Mouse (Mus musculus): ENCODE data around the gene Lsm3. TPM values are rescaled to one million over a fixed set of nuclear protein-coding genes. Genes with fewer than 3 reads are reported as not detected.

Gene Lsm3
- polyA plus RNA-seq, 1 experiment: not detected

GRCm38 (mm10) chr6:91503302-91503701 is 12.4 kb upstream of the Lsm3 start:
- Histone ChIP-seq H3K4me1 (ENCODE audit: control insufficient read depth, insufficient read depth, low read length) (no peaks in the 10 kb centered on the region), H3K27ac (ENCODE audit: insufficient read depth, low read depth, low read length) (no peak overlapping the region), H3K4me3 (ENCODE audit: insufficient read depth, low read depth, low read length) (no peak overlapping the region)
- 97% methylated on average over 1 of the region's 1 CpGs for whole genome bisulfite sequencing
- no peak for TF ChIP-seq POLR2A (IDR thresholded peaks at IDR 0.05; ENCODE audit: insufficient read depth, low read depth, low read length)
- no peak for TF ChIP-seq CTCF (IDR thresholded peaks at IDR 0.05; ENCODE audit: insufficient read depth, low read depth, low read length)

DNA sequence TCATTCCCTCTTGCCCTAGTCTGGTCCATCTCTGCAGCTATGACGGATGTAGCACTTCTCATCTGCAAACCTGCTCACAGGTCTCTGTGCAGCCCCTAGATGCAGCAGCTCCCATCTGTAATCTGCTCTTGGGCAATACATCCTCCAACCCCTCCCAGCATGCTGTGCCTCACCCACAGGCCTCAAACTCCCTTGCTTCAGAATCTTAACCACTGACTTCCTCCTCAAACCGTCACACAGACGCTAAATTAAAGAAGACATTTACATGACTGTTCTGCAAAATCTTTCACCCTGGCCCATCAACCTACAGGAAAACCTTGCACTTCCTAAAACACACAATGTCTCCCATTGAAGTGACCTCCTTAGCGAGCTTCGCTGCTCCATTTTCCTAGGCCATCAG is 9.7 kb upstream of the Lsm3 start:
- Histone ChIP-seq H3K27ac (ENCODE audit: insufficient read depth, low read depth, low read length) (no peak overlapping the region), H3K4me1 (ENCODE audit: control insufficient read depth, insufficient read depth, low read length) (peaks cover 3% of the 10 kb centered on the region; the same call in 1 of the 2 replicates), H3K4me3 (ENCODE audit: insufficient read depth, low read depth, low read length) (no peak overlapping the region)
- WGBS: 94% methylated on average over 5 of the region's 5 CpGs
- TF ChIP-seq POLR2A (IDR thresholded peaks at IDR 0.05; ENCODE audit: insufficient read depth, low read depth, low read length) (no peak), CTCF (IDR thresholded peaks at IDR 0.05; ENCODE audit: insufficient read depth, low read depth, low read length) (no peak)

- peaks cover 3% of the 10 kb centered on the region; the same call in 1 of the 2 replicates for H3K4me1 ChIP-seq (ENCODE audit: control insufficient read depth, insufficient read depth, low read length)
- TF ChIP-seq POLR2A (IDR thresholded peaks at IDR 0.05; ENCODE audit: insufficient read depth, low read depth, low read length) (no peak), CTCF (IDR thresholded peaks at IDR 0.05; ENCODE audit: insufficient read depth, low read depth, low read length) (no peak)
- WGBS: 74% methylated on average over 3 of the region's 3 CpGs
- H3K27ac ChIP-seq (ENCODE audit: insufficient read depth, low read depth, low read length): no peak overlapping the region
- no peak overlapping the region for H3K4me3 ChIP-seq (ENCODE audit: insufficient read depth, low read depth, low read length)
Observed at GRCm38 (mm10) chr6:91508041-91508440, 7.7 kb upstream of the Lsm3 start.

- Histone ChIP-seq H3K4me3 (ENCODE audit: insufficient read depth, low read depth, low read length) (no peak overlapping the region), H3K27ac (ENCODE audit: insufficient read depth, low read depth, low read length) (no peak overlapping the region), H3K4me1 (ENCODE audit: control insufficient read depth, insufficient read depth, low read length) (peaks cover 3% of the 10 kb centered on the region; the same call in 1 of the 2 replicates)
- 43% methylated on average over 7 of the region's 7 CpGs for WGBS
- no peak for TF ChIP-seq POLR2A (IDR thresholded peaks at IDR 0.05; ENCODE audit: insufficient read depth, low read depth, low read length)
- peak; percentile 62 for TF ChIP-seq CTCF (IDR thresholded peaks at IDR 0.05; ENCODE audit: insufficient read depth, low read depth, low read length)
Observed at GRCm38 (mm10) chr6:91509326-91509725, 6.4 kb upstream of the Lsm3 start.

- 83% methylated on average over 10 of the region's 10 CpGs for WGBS
- Histone ChIP-seq H3K27ac (ENCODE audit: insufficient read depth, low read depth, low read length) (no peak overlapping the region), H3K4me1 (ENCODE audit: control insufficient read depth, insufficient read depth, low read length) (peaks cover 3% of the 10 kb centered on the region), H3K4me3 (ENCODE audit: insufficient read depth, low read depth, low read length) (no peak overlapping the region)
- TF ChIP-seq POLR2A (IDR thresholded peaks at IDR 0.05; ENCODE audit: insufficient read depth, low read depth, low read length) (no peak), CTCF (IDR thresholded peaks at IDR 0.05; ENCODE audit: insufficient read depth, low read depth, low read length) (no peak)
Observed at GRCm38 (mm10) chr6:91510211-91510610, 5.5 kb upstream of the Lsm3 start.

- TF ChIP-seq CTCF (IDR thresholded peaks at IDR 0.05; ENCODE audit: insufficient read depth, low read depth, low read length) (no peak), POLR2A (IDR thresholded peaks at IDR 0.05; ENCODE audit: insufficient read depth, low read depth, low read length) (no peak)
- H3K4me1 ChIP-seq (ENCODE audit: control insufficient read depth, insufficient read depth, low read length): peaks cover 3% of the 10 kb centered on the region; the same call in 1 of the 2 replicates
- H3K4me3 ChIP-seq (ENCODE audit: insufficient read depth, low read depth, low read length): no peak overlapping the region
- no peak overlapping the region for H3K27ac ChIP-seq (ENCODE audit: insufficient read depth, low read depth, low read length)
Observed at GRCm38 (mm10) chr6:91514135-91514534, 1.6 kb upstream of the Lsm3 start.

- H3K4me1 ChIP-seq (ENCODE audit: control insufficient read depth, insufficient read depth, low read length): peaks cover 3% of the 10 kb centered on the region; the same call in 1 of the 2 replicates
- H3K4me3 ChIP-seq (ENCODE audit: insufficient read depth, low read depth, low read length): peak overlapping the region; percentile 72
- no peak for TF ChIP-seq CTCF (IDR thresholded peaks at IDR 0.05; ENCODE audit: insufficient read depth, low read depth, low read length)
- no peak for TF ChIP-seq POLR2A (IDR thresholded peaks at IDR 0.05; ENCODE audit: insufficient read depth, low read depth, low read length)
- 32% methylated on average over 10 of the region's 10 CpGs for WGBS
- 0 out of 2 replicates have a peak overlapping the region, but pooled peaks have one; percentile 10 for H3K27ac ChIP-seq (ENCODE audit: insufficient read depth, low read depth, low read length)
Observed at GRCm38 (mm10) chr6:91514737-91515362, 878 bp upstream of the Lsm3 start.

GRCm38 (mm10) chr6:91518454-91519020 is 2.8 kb downstream of the Lsm3 start:
- peaks cover 3% of the 10 kb centered on the region; the same call in 1 of the 2 replicates for H3K4me1 ChIP-seq (ENCODE audit: control insufficient read depth, insufficient read depth, low read length)
- 72% methylated on average over 7 of the region's 7 CpGs for WGBS
- TF ChIP-seq CTCF (IDR thresholded peaks at IDR 0.05; ENCODE audit: insufficient read depth, low read depth, low read length): no peak
- TF ChIP-seq POLR2A (IDR thresholded peaks at IDR 0.05; ENCODE audit: insufficient read depth, low read depth, low read length): no peak
- H3K27ac ChIP-seq (ENCODE audit: insufficient read depth, low read depth, low read length): no peak overlapping the region
- H3K4me3 ChIP-seq (ENCODE audit: insufficient read depth, low read depth, low read length): no peak overlapping the region

DNA sequence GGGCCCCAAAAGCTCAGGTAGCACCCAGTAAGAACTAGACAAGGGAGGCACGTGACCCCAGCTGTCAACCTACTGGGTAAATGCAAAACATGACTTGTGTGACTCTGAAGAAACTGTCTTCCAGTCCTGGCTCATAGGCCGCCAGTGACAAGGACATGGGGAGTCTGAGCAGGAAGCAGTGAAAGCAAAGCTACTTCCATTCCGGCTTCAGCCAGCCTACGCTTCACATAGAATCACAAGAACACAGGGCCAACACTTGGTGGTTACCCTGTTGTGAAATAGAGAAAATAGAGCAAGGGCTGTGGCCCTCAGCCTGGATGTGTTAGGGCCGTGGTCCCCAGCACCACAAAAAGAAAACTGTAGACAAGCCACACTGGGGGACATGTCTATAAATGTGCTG is 7.1 kb downstream of the Lsm3 start:
- Histone ChIP-seq H3K4me1 (ENCODE audit: control insufficient read depth, insufficient read depth, low read length) (no peaks in the 10 kb centered on the region), H3K27ac (ENCODE audit: insufficient read depth, low read depth, low read length) (no peak overlapping the region), H3K4me3 (ENCODE audit: insufficient read depth, low read depth, low read length) (no peak overlapping the region)
- 97% methylated on average over 5 of the region's 5 CpGs for WGBS
- TF ChIP-seq POLR2A (IDR thresholded peaks at IDR 0.05; ENCODE audit: insufficient read depth, low read depth, low read length) (no peak), CTCF (IDR thresholded peaks at IDR 0.05; ENCODE audit: insufficient read depth, low read depth, low read length) (no peak)

Data from olfactory bulb, adult 2 months (tissue).